Mouse (Mus musculus): Measurements from ENCODE around the gene Cldn15.
"Not testable (repeated sequence)": the region's sequence is repeated elsewhere in the genome, so short reads cannot be mapped to it uniquely, and the experiment has no call there.

The Cldn15 gene

GRCm38 (mm10) chr5:136966331-136966730 lies at the start of gene Cldn15:
TSS of gene Cldn15 (plus strand) at chr5:136966616.
- DNase-seq, result peak; percentile 63

- no peak for DNase-seq
These were observed 48.7 kb upstream of the Cldn15 start for GRCm38 (mm10) chr5:136917613-136918242.

GRCm38 (mm10) chr5:136918655-136919472 lies 47.6 kb upstream of the Cldn15 start:
- peak; percentile 85 for DNase-seq

GRCm38 (mm10) chr5:136919546-136920301 lies 46.7 kb upstream of the Cldn15 start:
- no peak for DNase-seq

GRCm38 (mm10) chr5:136922830-136923229 lies 43.6 kb upstream of the Cldn15 start:
- DNase-seq, result no peak

GRCm38 (mm10) chr5:136923751-136924478 lies 42.5 kb upstream of the Cldn15 start:
- DNase-seq, result no peak

GRCm38 (mm10) chr5:136929073-136929472 lies 37.3 kb upstream of the Cldn15 start:
- peak; percentile 92 for DNase-seq

GRCm38 (mm10) chr5:136931896-136932295 lies 34.5 kb upstream of the Cldn15 start:
- DNase-seq, result no peak

- DNase-seq, result no peak
These were observed 33.5 kb upstream of the Cldn15 start for GRCm38 (mm10) chr5:136932956-136933355.

GRCm38 (mm10) chr5:136933930-136934329 lies 32.5 kb upstream of the Cldn15 start:
- no peak for DNase-seq

- peak; percentile 39 for DNase-seq
These were observed 30.3 kb upstream of the Cldn15 start for GRCm38 (mm10) chr5:136935905-136936695.

- DNase-seq, result no peak
These were observed 29.7 kb upstream of the Cldn15 start for GRCm38 (mm10) chr5:136936750-136937149.

- DNase-seq, result no peak
These were observed 28.8 kb upstream of the Cldn15 start for GRCm38 (mm10) chr5:136937621-136938020.

GRCm38 (mm10) chr5:136939284-136939683 lies 27.1 kb upstream of the Cldn15 start:
- no peak for DNase-seq

GRCm38 (mm10) chr5:136940029-136940428 lies 26.4 kb upstream of the Cldn15 start:
- DNase-seq, result not testable (repeated sequence)

GRCm38 (mm10) chr5:136940845-136941560 lies 25.4 kb upstream of the Cldn15 start:
- no peak for DNase-seq

- no peak for DNase-seq
These were observed 23.6 kb upstream of the Cldn15 start for GRCm38 (mm10) chr5:136942781-136943180.

- DNase-seq, result no peak
These were observed 23.0 kb upstream of the Cldn15 start for GRCm38 (mm10) chr5:136943382-136943781.

- DNase-seq, result no peak
These were observed 21.3 kb upstream of the Cldn15 start for GRCm38 (mm10) chr5:136945084-136945483.

- no peak for DNase-seq
These were observed 18.5 kb upstream of the Cldn15 start for GRCm38 (mm10) chr5:136947874-136948273.

Measured in lung, postnatal 36 days (tissue).